Mouse (Mus musculus) adrenal gland, postnatal 14 days (tissue): ENCODE results near the gene Meig1. TPM values are rescaled to one million over a fixed set of nuclear protein-coding genes. Genes with fewer than 3 reads are reported as not detected.

ENCODE experiments used
- total RNA-seq: library from RNA; stranded (reverse); gene quantifications from 2 replicates; pipeline ENCODE4 v1.2.3, GENCODE M21; 2021

The Meig1 gene
- total RNA-seq, 1 experiment from 2014 or later, result not detected

Other genes with a start within 250 kb of the Meig1 start
- gene Nmt2, start 138.4 kb downstream of the Meig1 start, total RNA-seq, result 49.7 and 51.5 TPM in 2 replicates
- 12.7 and 13.7 TPM in 2 replicates for gene Rpp38, start 90.0 kb downstream of the Meig1 start, total RNA-seq
- gene Acbd7, start 86.5 kb downstream of the Meig1 start, total RNA-seq, result not detected in 2 replicates
- gene Olah, start 25.4 kb downstream of the Meig1 start, total RNA-seq, result not detected in 2 replicates
- 6.7 and 7.2 TPM in 2 replicates for gene Dclre1c, start 1.5 kb upstream of the Meig1 start, total RNA-seq
- gene Suv39h2, start 52.4 kb upstream of the Meig1 start, total RNA-seq, result 2.3 and 2.9 TPM in 2 replicates
- gene Gm45902, start 90.1 kb upstream of the Meig1 start, total RNA-seq, result 2.8 and 3.6 TPM in 2 replicates
- gene Hspa14, start 90.2 kb upstream of the Meig1 start, total RNA-seq, result 42.6 and 45.0 TPM in 2 replicates
- gene Cdnf, start 90.4 kb upstream of the Meig1 start, total RNA-seq, result 2.2 and 2.4 TPM in 2 replicates
- gene Fam107b, start 147.8 kb upstream of the Meig1 start, total RNA-seq, result 23.4 and 32.4 TPM in 2 replicates